Mouse (Mus musculus) monocyte, adult 2 months (primary cell): ENCODE data around the gene Gm20894.
"Not testable (repeated sequence)": the region's sequence is repeated elsewhere in the genome, so short reads cannot be mapped to it uniquely, and the experiment has no call there.

Experiments
- DNase-seq, 2 experiments: peaks; one replicate each; pipeline ENCODE4 v3.0.0; 2022; ENCODE audit warnings: low spot score in 2 of 2, low read depth in 1 of 2

Gene Gm20894

DNA sequence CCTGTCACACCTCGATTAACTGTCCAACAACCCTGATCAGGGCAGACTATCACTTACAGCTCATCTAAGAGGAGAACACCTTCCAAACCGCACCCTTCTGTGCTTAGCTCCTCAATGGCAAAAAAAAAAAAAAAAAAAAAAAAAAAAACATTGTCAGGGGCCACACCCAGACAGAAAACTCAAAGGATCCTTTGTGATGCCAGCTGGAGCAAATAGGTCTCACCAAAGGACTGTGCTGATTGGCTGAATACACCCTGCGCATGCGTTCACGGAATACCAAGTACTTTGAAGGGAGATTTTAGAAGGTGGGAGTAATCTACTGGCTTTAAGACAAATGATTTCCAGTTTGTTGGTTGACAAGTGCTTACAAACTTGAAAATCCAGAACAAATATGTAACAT lies at the start of gene Gm20894:
Gm20894 (minus strand) TSS at position 101 of the 400 bp plus-strand sequence.
- not testable (repeated sequence) for DNase-seq
